Mouse (Mus musculus): ENCODE results near the gene Hic2.

- TF ChIP-seq CTCF (IDR thresholded peaks at IDR 0.05; ENCODE audit: low read depth, low read length) (no peak), GATA1 (IDR thresholded peaks at IDR 0.05; ENCODE audit: borderline replicate concordance, low read length) (no peak), POLR2AphosphoS5 (IDR thresholded peaks at IDR 0.05; ENCODE audit: insufficient replicate concordance, low read depth, low read length) (no peak)
Observed at GRCm38 (mm10) chr16:17258917-17259316, 25.5 kb downstream of the Hic2 start.
